10 mouse cellular contexts compared by ENCODE assay signal in the genomic region with DNA sequence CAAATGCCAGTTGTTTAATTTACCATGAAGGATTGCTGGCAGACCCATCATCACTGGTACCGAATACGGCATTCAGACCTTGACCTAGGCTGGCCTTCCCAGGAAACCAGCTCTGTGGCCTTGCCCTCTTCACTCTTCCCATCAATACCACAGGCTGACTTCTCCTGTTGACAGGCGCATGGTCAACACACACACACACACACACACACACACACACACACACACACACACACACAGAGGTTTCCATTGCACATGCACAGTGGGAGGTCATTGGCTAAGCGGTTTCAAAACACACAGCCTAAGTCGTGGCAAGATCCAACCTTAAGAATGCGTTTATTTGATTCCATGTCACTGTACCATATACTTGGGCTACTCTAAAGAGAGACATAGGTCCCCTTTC.
DNase-seq lines count a peak whose midpoint lies in the region; ATAC-seq lines count a peak whose summit lies in the region.
"Had no signal": no experiment of that assay in that cellular context is flagged by ENCODE, and none has a peak within 500 bp of the region (broad histone marks: within the 10 kb centered on the region; RNA-seq: fewer than 3 reads in every experiment).

No protein-coding gene starts in this region.

- ATAC-seq in embryonic facial prominence, embryonic 13.5 days (ENCODE audit: insufficient number of reproducible peaks, insufficient read depth, low FRiP score, low TSS enrichment, low read depth): no peak
- no peak for ATAC-seq in liver, embryonic 13.5 days (ENCODE audit: low read depth)

- 59% methylated on average over 6 of the region's 6 CpGs for WGBS in embryonic facial prominence, embryonic 13.5 days
- WGBS in liver, embryonic 13.5 days (ENCODE audit: insufficient replicate concordance): 75% methylated on average over 5 of the region's 6 CpGs

- no peak overlapping the region for H3K4me2 ChIP-seq in embryonic facial prominence, embryonic 13.5 days
- peak overlapping the region; percentile 83; the same call in 1 of the 2 replicates for H3K4me2 ChIP-seq in liver, embryonic 13.5 days

- no peaks in the 10 kb centered on the region for H3K9me3 ChIP-seq in embryonic facial prominence, embryonic 13.5 days
- H3K9me3 ChIP-seq in liver, embryonic 13.5 days (replicated peaks): no peaks in the 10 kb centered on the region

- H3K4me3 ChIP-seq in embryonic facial prominence, embryonic 13.5 days: no peak overlapping the region
- no peak overlapping the region for H3K4me3 ChIP-seq in liver, embryonic 13.5 days (replicated peaks)

- H3K27me3 ChIP-seq in embryonic facial prominence, embryonic 13.5 days: no peaks in the 10 kb centered on the region
- H3K27me3 ChIP-seq in liver, embryonic 13.5 days: 0 out of 2 replicates have a peak, but pooled peaks cover 2% of the 10 kb centered on the region
- H3K27me3 ChIP-seq: Patski had no signal

- no peak overlapping the region for H3K9ac ChIP-seq in embryonic facial prominence, embryonic 13.5 days
- H3K9ac ChIP-seq in liver, embryonic 13.5 days: peak overlapping the region; percentile 65

- no peaks in the 10 kb centered on the region for H3K36me3 ChIP-seq in embryonic facial prominence, embryonic 13.5 days
- H3K36me3 ChIP-seq in liver, embryonic 13.5 days: no peaks in the 10 kb centered on the region

- H3K27ac ChIP-seq in embryonic facial prominence, embryonic 13.5 days: peak overlapping the region; percentile 82; the same call in 1 of the 2 replicates
- H3K27ac ChIP-seq in liver, embryonic 13.5 days: peak overlapping the region; percentile 94

- DNase-seq in kidney, adult 18-20 months: peak; percentile 19
- DNase-seq in kidney, postnatal 14 days: no peak
- DNase-seq in NIH3T3 (ENCODE audit: low read depth): peak; percentile 36
- DNase-seq in liver, embryonic 13.5 days: no peak
- DNase-seq in cerebellum, adult 8-10 months: no peak
- DNase-seq in MN1 (ENCODE audit: low spot score): no peak
- no peak for DNase-seq in testis, postnatal 10 days (ENCODE audit: low spot score)
- DNase-seq: cerebellum, adult 11-12 months had no signal

- H3K4me1 ChIP-seq in embryonic facial prominence, embryonic 13.5 days: peaks cover 42% of the 10 kb centered on the region
- peaks cover 78% of the 10 kb centered on the region for H3K4me1 ChIP-seq in liver, embryonic 13.5 days (replicated peaks)

Comparison
In these comparisons a context has a peak if more than half of its experiments do, and no peak if none do; other contexts are left out.
1. DNase-seq: peak in kidney, adult 18-20 months (single experiment) and NIH3T3 (single experiment); none in kidney, postnatal 14 days (single experiment), liver, embryonic 13.5 days (single experiment), cerebellum, adult 8-10 months (single experiment), MN1 (single experiment) and testis, postnatal 10 days (single experiment).